Mouse (Mus musculus) CD4-positive, CD25-positive, alpha-beta regulatory T cell, adult 9 weeks (primary cell): ENCODE results near the gene Tmem184a. TPM values are rescaled to one million over a fixed set of nuclear protein-coding genes. Genes with fewer than 3 reads are reported as not detected.

Source experiments
- polyA plus RNA-seq: library from polyadenylated mRNA; unstranded; fragments of 100-300 nt; shearing (Covaris generic); gene quantifications from one replicate; pipeline ENCODE4 v1.2.1, GENCODE M21; 2017

Gene Tmem184a
- 0.15 TPM for polyA plus RNA-seq

GRCm38 (mm10) chr5:139819538-139820181, at the start of gene Tmem184a:
Tmem184a (minus strand) TSS chr5:139819917.

GRCm38 (mm10) chr5:139826357-139827055, 6.8 kb upstream of the Tmem184a start, which contains the start of the genes Gm26938 and Psmg3:
Gm26938 (minus strand) TSS chr5:139826407.
Psmg3 (minus strand) TSS chr5:139826885.

GRCm38 (mm10) chr5:139791227-139792158, 28.2 kb downstream of the Tmem184a start, which contains the start of gene Mafk:
Mafk (plus strand) TSS chr5:139791513.

GRCm38 (mm10) chr5:139775216-139775926, 44.3 kb downstream of the Tmem184a start, which contains the start of gene Ints1:
Ints1 (minus strand) TSS chr5:139775674.

Other genes with a start within 250 kb of the Tmem184a start
- 0.17 TPM for gene Micall2, start 83.6 kb downstream of the Tmem184a start, polyA plus RNA-seq
- gene Ints1, start 44.2 kb downstream of the Tmem184a start, polyA plus RNA-seq = 41.7 TPM
- 42.8 TPM for gene Mafk, start 28.4 kb downstream of the Tmem184a start, polyA plus RNA-seq
- not detected for gene Gm26938, start 6.5 kb upstream of the Tmem184a start, polyA plus RNA-seq
- gene Psmg3, start 7.0 kb upstream of the Tmem184a start, polyA plus RNA-seq = 67.7 TPM
- gene Elfn1, start 88.0 kb upstream of the Tmem184a start, polyA plus RNA-seq = not detected